Mouse (Mus musculus) kidney, adult 9 months (tissue): Measurements from ENCODE around the gene Rcan2.

ENCODE experiments used
- DNase-seq: peaks from one replicate; pipeline ENCODE4 v3.0.0; 2022

Gene Rcan2

DNA sequence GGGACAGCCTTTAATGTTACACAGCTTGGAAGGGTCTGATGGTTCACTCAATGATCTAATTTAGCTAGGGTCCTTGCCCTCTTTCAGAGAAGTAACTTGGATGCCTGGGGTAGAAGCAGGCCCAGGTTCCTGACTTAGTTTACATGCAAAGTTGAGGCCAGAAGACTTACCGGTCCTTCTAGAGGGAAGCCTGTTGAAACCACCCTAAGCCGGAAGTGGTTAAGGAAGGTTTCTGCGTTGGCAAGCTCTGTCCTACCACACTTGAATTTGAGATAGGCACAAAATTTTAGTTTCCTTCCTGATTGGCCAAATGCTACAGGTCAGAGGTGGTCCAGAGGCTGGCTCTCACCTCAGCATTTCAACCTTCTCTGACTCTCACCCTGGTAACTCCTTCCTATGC, 287.1 kb downstream of the Rcan2 start:
- no peak for DNase-seq
